Mouse (Mus musculus): ENCODE results near the gene Bgn. TPM values are rescaled to one million over a fixed set of nuclear protein-coding genes. Genes with fewer than 3 reads are reported as not detected.
A peak's percentile ranks its signal among the peaks of the same experiment; 100 is the strongest.

Bgn gene
- polyA plus RNA-seq, 1 experiment from 2014 or later = 43.0 TPM

GRCm38 (mm10) chrX:73524318-73525222, 41.2 kb downstream of the Bgn start:
- Histone ChIP-seq H3K27ac (ENCODE audit: low read depth, low read length) (no peak overlapping the region), H3K9ac (ENCODE audit: low read depth, low read length) (no peak overlapping the region), H3K4me1 (replicated peaks; ENCODE audit: control insufficient read depth, insufficient read depth, low read length) (no peaks in the 10 kb centered on the region), H3K36me3 (ENCODE audit: control insufficient read depth, insufficient read depth) (no peaks in the 10 kb centered on the region), H3K27me3 (replicated peaks; ENCODE audit: control insufficient read depth, insufficient read depth, low read length) (no peaks in the 10 kb centered on the region), H3K9me3 (ENCODE audit: control insufficient read depth) (no peaks in the 10 kb centered on the region), H3K4me3 (ENCODE audit: low read depth, low read length) (no peak overlapping the region), H3K4me2 (replicated peaks; ENCODE audit: low read depth) (no peak overlapping the region)
- 64% methylated on average over 8 of the region's 9 CpGs for WGBS
- no peak for TF ChIP-seq CTCF (IDR thresholded peaks at IDR 0.05; ENCODE audit: low read depth)
- ATAC-seq = no peak

GRCm38 (mm10) chrX:73525223-73526140, 42.1 kb downstream of the Bgn start:
- Histone ChIP-seq H3K9ac (ENCODE audit: low read depth, low read length) (no peak overlapping the region), H3K4me3 (ENCODE audit: low read depth, low read length) (no peak overlapping the region), H3K4me1 (replicated peaks; ENCODE audit: control insufficient read depth, insufficient read depth, low read length) (no peaks in the 10 kb centered on the region), H3K36me3 (ENCODE audit: control insufficient read depth, insufficient read depth) (no peaks in the 10 kb centered on the region), H3K4me2 (replicated peaks; ENCODE audit: low read depth) (no peak overlapping the region), H3K9me3 (ENCODE audit: control insufficient read depth) (no peaks in the 10 kb centered on the region), H3K27ac (ENCODE audit: low read depth, low read length) (no peak overlapping the region), H3K27me3 (replicated peaks; ENCODE audit: control insufficient read depth, insufficient read depth, low read length) (no peaks in the 10 kb centered on the region)
- TF ChIP-seq CTCF (IDR thresholded peaks at IDR 0.05; ENCODE audit: low read depth) = no peak
- 86% methylated on average over 9 of the region's 9 CpGs for WGBS
- ATAC-seq = no peak

GRCm38 (mm10) chrX:73526410-73526887, 43.0 kb downstream of the Bgn start:
- Histone ChIP-seq H3K4me2 (replicated peaks; ENCODE audit: low read depth) (no peak overlapping the region), H3K9me3 (ENCODE audit: control insufficient read depth) (no peaks in the 10 kb centered on the region), H3K27me3 (replicated peaks; ENCODE audit: control insufficient read depth, insufficient read depth, low read length) (no peaks in the 10 kb centered on the region), H3K4me3 (ENCODE audit: low read depth, low read length) (no peak overlapping the region), H3K9ac (ENCODE audit: low read depth, low read length) (no peak overlapping the region), H3K27ac (ENCODE audit: low read depth, low read length) (no peak overlapping the region), H3K4me1 (replicated peaks; ENCODE audit: control insufficient read depth, insufficient read depth, low read length) (no peaks in the 10 kb centered on the region), H3K36me3 (ENCODE audit: control insufficient read depth, insufficient read depth) (no peaks in the 10 kb centered on the region)
- 43% methylated on average over 3 of the region's 3 CpGs for WGBS
- peak; percentile 63 for TF ChIP-seq CTCF (IDR thresholded peaks at IDR 0.05; ENCODE audit: low read depth)
- ATAC-seq = peak; percentile 70

GRCm38 (mm10) chrX:73537875-73538274, 54.5 kb downstream of the Bgn start:
- Histone ChIP-seq H3K9ac (ENCODE audit: low read depth, low read length) (no peak overlapping the region), H3K9me3 (ENCODE audit: control insufficient read depth) (no peaks in the 10 kb centered on the region), H3K4me2 (replicated peaks; ENCODE audit: low read depth) (no peak overlapping the region), H3K27ac (ENCODE audit: low read depth, low read length) (no peak overlapping the region), H3K36me3 (ENCODE audit: control insufficient read depth, insufficient read depth) (no peaks in the 10 kb centered on the region), H3K4me1 (replicated peaks; ENCODE audit: control insufficient read depth, insufficient read depth, low read length) (no peaks in the 10 kb centered on the region), H3K27me3 (replicated peaks; ENCODE audit: control insufficient read depth, insufficient read depth, low read length) (no peaks in the 10 kb centered on the region), H3K4me3 (ENCODE audit: low read depth, low read length) (no peak overlapping the region)
- no peak for TF ChIP-seq CTCF (IDR thresholded peaks at IDR 0.05; ENCODE audit: low read depth)
- WGBS = 86% methylated on average over 7 of the region's 7 CpGs
- no peak for ATAC-seq

GRCm38 (mm10) chrX:73543340-73543739, 59.9 kb downstream of the Bgn start:
- no peaks in the 10 kb centered on the region for H3K4me1 ChIP-seq (replicated peaks; ENCODE audit: control insufficient read depth, insufficient read depth, low read length)
- no peak overlapping the region for H3K9ac ChIP-seq (ENCODE audit: low read depth, low read length)
- no peak overlapping the region for H3K4me2 ChIP-seq (replicated peaks; ENCODE audit: low read depth)
- no peaks in the 10 kb centered on the region for H3K36me3 ChIP-seq (ENCODE audit: control insufficient read depth, insufficient read depth)
- WGBS = 51% methylated on average over 3 of the region's 3 CpGs
- no peak overlapping the region for H3K4me3 ChIP-seq (ENCODE audit: low read depth, low read length)
- H3K27me3 ChIP-seq (replicated peaks; ENCODE audit: control insufficient read depth, insufficient read depth, low read length) = no peaks in the 10 kb centered on the region
- H3K27ac ChIP-seq (ENCODE audit: low read depth, low read length) = no peak overlapping the region
- no peak for ATAC-seq
- no peaks in the 10 kb centered on the region for H3K9me3 ChIP-seq (ENCODE audit: control insufficient read depth)
- peak; percentile 70 for TF ChIP-seq CTCF (IDR thresholded peaks at IDR 0.05; ENCODE audit: low read depth)

Other genes with a start within 250 kb of the Bgn start
- 0.40 and 0.63 TPM in 2 replicates for gene Xlr4c, start 240.5 kb upstream of the Bgn start, polyA plus RNA-seq (2015; fragmentation: Nextera tagmentation; extraction: Ambion mirVana)
- gene Xlr3c, start 218.2 kb upstream of the Bgn start, polyA plus RNA-seq (2015; fragmentation: Nextera tagmentation; extraction: Ambion mirVana) = not detected in 2 replicates
- 0.65 and 0.97 TPM in 2 replicates for gene Xlr5a, start 190.6 kb upstream of the Bgn start, polyA plus RNA-seq (2015; fragmentation: Nextera tagmentation; extraction: Ambion mirVana)
- 0.54 and 0.59 TPM in 2 replicates for gene Xlr5c, start 190.6 kb upstream of the Bgn start, polyA plus RNA-seq (2015; fragmentation: Nextera tagmentation; extraction: Ambion mirVana)
- not detected in 2 replicates for gene Gm45015, start 146.8 kb upstream of the Bgn start, polyA plus RNA-seq (2015; fragmentation: Nextera tagmentation; extraction: Ambion mirVana)
- gene Zfp275, start 141.0 kb upstream of the Bgn start, polyA plus RNA-seq (2015; fragmentation: Nextera tagmentation; extraction: Ambion mirVana) = 2.2 and 2.3 TPM in 2 replicates
- not detected in 2 replicates for gene Gm18336, start 84.9 kb upstream of the Bgn start, polyA plus RNA-seq (2015; fragmentation: Nextera tagmentation; extraction: Ambion mirVana)
- gene Zfp92, start 72.5 kb upstream of the Bgn start, polyA plus RNA-seq (2015; fragmentation: Nextera tagmentation; extraction: Ambion mirVana) = 0.21 and 0.26 TPM in 2 replicates
- gene Trex2, start 48.3 kb upstream of the Bgn start, polyA plus RNA-seq (2015; fragmentation: Nextera tagmentation; extraction: Ambion mirVana) = not detected in 2 replicates
- 38.2 and 38.6 TPM in 2 replicates for gene Haus7, start 24.6 kb upstream of the Bgn start, polyA plus RNA-seq (2015; fragmentation: Nextera tagmentation; extraction: Ambion mirVana)
- gene Atp2b3, start 19.5 kb downstream of the Bgn start, polyA plus RNA-seq (2015; fragmentation: Nextera tagmentation; extraction: Ambion mirVana) = 0.12 and 0.13 TPM in 2 replicates
- gene Dusp9, start 155.8 kb downstream of the Bgn start, polyA plus RNA-seq (2015; fragmentation: Nextera tagmentation; extraction: Ambion mirVana) = 2.2 and 2.7 TPM in 2 replicates
- 8.5 and 9.4 TPM in 2 replicates for gene Pnck, start 176.5 kb downstream of the Bgn start, polyA plus RNA-seq (2015; fragmentation: Nextera tagmentation; extraction: Ambion mirVana)
- gene Slc6a8, start 189.5 kb downstream of the Bgn start, polyA plus RNA-seq (2015; fragmentation: Nextera tagmentation; extraction: Ambion mirVana) = 46.8 and 50.9 TPM in 2 replicates
- gene Bcap31, start 232.6 kb downstream of the Bgn start, polyA plus RNA-seq (2015; fragmentation: Nextera tagmentation; extraction: Ambion mirVana) = 380 and 382 TPM in 2 replicates
- gene Abcd1, start 233.0 kb downstream of the Bgn start, polyA plus RNA-seq (2015; fragmentation: Nextera tagmentation; extraction: Ambion mirVana) = 46.5 and 51.3 TPM in 2 replicates

All from intestine, postnatal 0 days (tissue).